Mouse (Mus musculus) MEL (cell line): Measurements from ENCODE around the gene Kidins220. TPM values are rescaled to one million over a fixed set of nuclear protein-coding genes. Genes with fewer than 3 reads are reported as not detected.
A peak's percentile ranks its signal among the peaks of the same experiment; 100 is the strongest.

Experiments used
- DNase-seq: peaks from one replicate; pipeline ENCODE4 v3.0.0; 2011; ENCODE audit warnings: low read depth, low spot score
- H3K27ac ChIP-seq: 2 replicates; pipeline ENCODE4 v1.5.1; 2012; ENCODE audit warnings: low read depth, mild to moderate bottlenecking, control low read depth, low read length, moderate library complexity; ENCODE audit not compliant: control insufficient read depth
- H3K27me3 ChIP-seq, 2 experiments: fragments of 150-350 bp in 1 of 2; sonication (generic) in 1 of 2; 2 replicates each; pipeline ENCODE4 v1.6.1; 2012; ENCODE audit warnings: low read length in 2 of 2, mild to moderate bottlenecking in 2 of 2, improper control_type of control experiment in 1 of 2, moderate library complexity in 1 of 2; ENCODE audit not compliant: insufficient read depth in 2 of 2, control insufficient read depth in 1 of 2
- H3K36me3 ChIP-seq, 2 experiments: 2 replicates each; pipeline ENCODE4 v1.6.1; 2012 to 2014; ENCODE audit warnings: low read length in 2 of 2, improper control_type of control experiment in 1 of 2, inconsistent platforms in 1 of 2, mild to moderate bottlenecking in 1 of 2; ENCODE audit not compliant: insufficient read depth in 2 of 2, control insufficient read depth in 1 of 2
- H3K4me1 ChIP-seq, 2 experiments: fragments of 150-350 bp in 1 of 2; sonication (generic) in 1 of 2; 2 replicates each; pipeline ENCODE4 v1.6.1; 2012; ENCODE audit warnings: low read length in 2 of 2, improper control_type of control experiment in 1 of 2, mild to moderate bottlenecking in 1 of 2; ENCODE audit not compliant: insufficient read depth in 2 of 2, control insufficient read depth in 1 of 2
- H3K4me3 ChIP-seq, 2 experiments: fragments of 150-350 bp in 1 of 2; sonication (generic) in 1 of 2; 2 replicates each; pipeline ENCODE4 v1.5.1; 2012; ENCODE audit warnings: low read depth in 2 of 2, low read length in 2 of 2, mild to moderate bottlenecking in 2 of 2, moderate library complexity in 2 of 2, control low read depth in 1 of 2, improper control_type of control experiment in 1 of 2; ENCODE audit not compliant: control insufficient read depth in 1 of 2, insufficient read depth in 1 of 2
- H3K79me2 ChIP-seq: 2 replicates; pipeline ENCODE4 v1.6.1; 2012; ENCODE audit warnings: mild to moderate bottlenecking, low read length, moderate library complexity; ENCODE audit not compliant: control insufficient read depth, poor library complexity, insufficient read depth
- H3K9ac ChIP-seq: 2 replicates; pipeline ENCODE4 v1.6.1; 2012; ENCODE audit warnings: low read depth, mild to moderate bottlenecking, control low read depth, low read length, moderate library complexity; ENCODE audit not compliant: control insufficient read depth, poor library complexity, severe bottlenecking
- H3K9me3 ChIP-seq: fragments of 150-350 bp; sonication (generic); replicated peaks from 2 replicates; pipeline ENCODE4 v1.6.1; 2012; ENCODE audit warnings: mild to moderate bottlenecking, low read length, improper control_type of control experiment, moderate library complexity; ENCODE audit not compliant: insufficient read depth
- BHLHE40 ChIP-seq: IDR thresholded peaks from 2 replicates; pipeline ENCODE4 v1.6.1; 2012; ENCODE audit warnings: low read depth, mild to moderate bottlenecking, inconsistent platforms, low read length, improper control_type of control experiment, borderline replicate concordance
- E2F4 ChIP-seq: IDR thresholded peaks from 2 replicates; pipeline ENCODE4 v1.6.1; 2011; ENCODE audit warnings: low read depth, low read length, improper control_type of control experiment, borderline replicate concordance
- EP300 ChIP-seq, 2 experiments: IDR thresholded peaks; 2 replicates each; pipeline ENCODE4 v1.6.1; 2011; ENCODE audit warnings: improper control_type of control experiment in 2 of 2, low read length in 2 of 2, low read depth in 1 of 2, mild to moderate bottlenecking in 1 of 2
- GATA1 ChIP-seq: IDR thresholded peaks from 2 replicates; pipeline ENCODE4 v1.6.1; 2011; ENCODE audit warnings: low read depth, low read length, improper control_type of control experiment
- HCFC1 ChIP-seq: IDR thresholded peaks from 2 replicates; pipeline ENCODE4 v1.6.1; 2012; ENCODE audit warnings: low read depth, mild to moderate bottlenecking, inconsistent platforms, low read length, improper control_type of control experiment, moderate library complexity
- JUND ChIP-seq: IDR thresholded peaks from 2 replicates; pipeline ENCODE4 v1.6.1; 2011; ENCODE audit warnings: low read depth, mild to moderate bottlenecking, improper control_type of control experiment, low read length
- KAT2A ChIP-seq: conservative IDR thresholded peaks from 2 replicates; pipeline ENCODE4 v1.6.1; 2012; ENCODE audit warnings: low read depth, low read length, improper control_type of control experiment, inconsistent platforms
- MAFK ChIP-seq: IDR thresholded peaks from 2 replicates; pipeline ENCODE4 v1.6.1; 2011; ENCODE audit warnings: low read depth, mild to moderate bottlenecking, low read length, improper control_type of control experiment, borderline replicate concordance
- MAX ChIP-seq: IDR thresholded peaks from 2 replicates; pipeline ENCODE4 v1.6.1; 2011; ENCODE audit warnings: low read length, improper control_type of control experiment
- MYC ChIP-seq: IDR thresholded peaks from 2 replicates; pipeline ENCODE4 v1.6.1; 2011; ENCODE audit warnings: low read depth, mild to moderate bottlenecking, low read length, improper control_type of control experiment, moderate library complexity
- NELFE ChIP-seq: IDR thresholded peaks from 2 replicates; pipeline ENCODE4 v1.6.1; 2011; ENCODE audit warnings: low read depth, low read length, improper control_type of control experiment
- POLR2AphosphoS2 ChIP-seq: IDR thresholded peaks from 2 replicates; pipeline ENCODE4 v1.6.1; 2011; ENCODE audit warnings: low read length, improper control_type of control experiment
- RCOR1 ChIP-seq: IDR thresholded peaks from 2 replicates; pipeline ENCODE4 v1.6.1; 2012; ENCODE audit warnings: low read depth, mild to moderate bottlenecking, inconsistent platforms, low read length, improper control_type of control experiment
- SIN3A ChIP-seq: IDR thresholded peaks from 2 replicates; pipeline ENCODE4 v1.6.1; 2012; ENCODE audit warnings: low read length, improper control_type of control experiment, inconsistent platforms
- TBP ChIP-seq: IDR thresholded peaks from 2 replicates; pipeline ENCODE4 v1.8.0; 2011; ENCODE audit warnings: low read depth, low read length, improper control_type of control experiment
- TCF12 ChIP-seq: IDR thresholded peaks from 2 replicates; pipeline ENCODE4 v1.6.1; 2014; ENCODE audit warnings: low read depth, mild to moderate bottlenecking, inconsistent platforms, low read length, improper control_type of control experiment, moderate library complexity
- UBTF ChIP-seq: IDR thresholded peaks from 2 replicates; pipeline ENCODE4 v1.6.1; 2012; ENCODE audit warnings: low read depth, mild to moderate bottlenecking, inconsistent platforms, low read length, improper control_type of control experiment, moderate library complexity, borderline replicate concordance; ENCODE audit not compliant: insufficient read depth
- USF1 ChIP-seq: IDR thresholded peaks from 2 replicates; pipeline ENCODE4 v1.6.1; 2014; ENCODE audit warnings: low read depth, mild to moderate bottlenecking, inconsistent platforms, low read length, improper control_type of control experiment, moderate library complexity
- ZMIZ1 ChIP-seq: IDR thresholded peaks from 2 replicates; pipeline ENCODE4 v1.6.1; 2012; ENCODE audit warnings: low read depth, mild to moderate bottlenecking, inconsistent platforms, low read length, improper control_type of control experiment, moderate library complexity
- polyA plus RNA-seq, 2 experiments: library from polyadenylated mRNA; stranded (reverse) in 1 of 2; unstranded in 1 of 2; fragments of >175 nt in 1 of 2; fragments of >200 nt in 1 of 2; gene quantifications; 2 replicates each; pipeline versions ENCODE4 v1.2.1 to v1.2.4; 2012; ENCODE audit warnings: low replicate concordance in 2 of 2, low read depth in 1 of 2; ENCODE audit not compliant: insufficient read length in 2 of 2, insufficient read depth in 1 of 2, missing spikeins in 1 of 2
- total RNA-seq: library from RNA; depleted of rRNA; stranded (reverse); fragments of 300-350 nt; gene quantifications from 2 replicates; pipeline ENCODE4 v1.2.3, GENCODE M21; 2012

Gene Kidins220
- total and polyA plus RNA-seq, 3 experiments = 26.2 to 124 (median 29.2) TPM

DNA sequence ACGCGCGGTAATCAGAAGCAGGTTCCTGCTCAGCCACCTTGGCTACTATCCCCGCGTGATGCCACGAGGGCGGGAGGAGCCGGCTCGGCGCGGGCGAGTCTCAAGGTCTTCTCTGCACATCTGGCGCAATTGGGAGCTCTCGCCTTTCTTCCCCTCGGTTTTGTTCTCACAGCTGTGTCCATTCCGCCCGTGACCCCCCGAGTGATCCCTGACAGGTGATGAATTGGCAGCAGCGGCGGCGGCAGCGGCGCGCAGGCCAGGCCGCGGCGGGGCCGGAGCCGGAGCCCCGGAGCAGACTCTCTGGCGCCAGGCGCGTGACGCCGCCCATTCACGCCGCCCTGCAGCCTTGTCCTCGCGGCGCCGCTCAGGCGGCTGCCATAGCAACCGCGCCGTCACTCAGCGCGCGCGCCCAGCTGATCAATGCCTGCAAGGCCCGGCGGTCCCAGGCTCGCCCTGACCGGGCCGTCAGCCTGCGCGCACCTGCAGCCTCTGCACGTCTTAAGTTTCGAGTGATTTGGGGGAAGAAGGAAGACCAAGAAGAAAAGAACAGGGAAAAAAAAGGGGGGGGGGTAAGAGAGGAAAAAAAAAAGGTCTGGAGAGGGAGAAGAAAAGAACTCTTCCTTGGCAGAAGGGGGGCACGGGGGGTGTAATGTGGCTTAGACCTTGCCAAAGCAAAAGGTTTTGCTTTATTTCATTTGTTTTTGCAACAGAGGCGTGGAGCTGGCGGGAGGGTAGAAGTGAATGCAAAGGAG is 124.0 kb downstream of the Kidins220 start (continued):
- TF ChIP-seq RCOR1 = no peak

DNA sequence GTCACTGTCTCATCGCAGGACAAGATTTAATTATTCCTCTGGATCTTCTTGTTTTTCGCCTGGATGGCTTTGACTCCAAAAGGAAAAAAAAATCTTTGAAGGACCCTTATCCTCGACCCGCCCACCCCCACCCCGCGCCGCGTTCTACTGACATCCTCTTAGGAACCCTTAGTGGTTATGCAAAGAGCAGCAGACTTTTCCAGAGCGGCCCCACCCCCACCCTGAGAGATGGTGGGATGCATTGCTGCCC is 124.5 kb downstream of the Kidins220 start:
- no peaks in the 10 kb centered on the region for H3K27me3 ChIP-seq
- H3K9ac ChIP-seq = peak overlapping the region; percentile 52
- no peak overlapping the region for H3K27ac ChIP-seq
- H3K9me3 ChIP-seq = no peaks in the 10 kb centered on the region
- peak; percentile 11 for DNase-seq
- TF ChIP-seq RCOR1 (no peak), GATA1 (no peak), TCF12 (no peak), USF1 (no peak), POLR2AphosphoS2 (no peak), BHLHE40 (no peak), E2F4 (no peak), SIN3A (no peak), EP300 (IDR thresholded peaks at IDR 0.05; ENCODE audit: low read depth in 1 of 2, low read length in 2 of 2) (no peak), KAT2A (no peak)
- peaks cover 14% of the 10 kb centered on the region for H3K79me2 ChIP-seq
- H3K36me3 ChIP-seq = peaks cover 0 to 3% of the 10 kb centered on the region in 2 experiments; a peak in 1 of 4 replicates
- H3K4me1 ChIP-seq = peaks cover 0 to 2% of the 10 kb centered on the region in 2 experiments; a peak in 2 of 4 replicates
- peak overlapping the region; percentile 40 to 69; a peak in 2 of 4 replicates for H3K4me3 ChIP-seq

GRCm38 (mm10) chr12:25099563-25100408 is 125.1 kb downstream of the Kidins220 start:
- H3K27ac ChIP-seq = no peak overlapping the region
- peak; percentile 18 for DNase-seq
- H3K4me3 ChIP-seq = no peak overlapping the region
- H3K79me2 ChIP-seq = peaks cover 9% of the 10 kb centered on the region
- peaks cover 0 to 2% of the 10 kb centered on the region in 2 experiments; a peak in 2 of 4 replicates for H3K4me1 ChIP-seq
- H3K36me3 ChIP-seq = peaks cover 0 to 3% of the 10 kb centered on the region in 2 experiments; a peak in 1 of 4 replicates
- TF ChIP-seq NELFE = no peak
- no peak for TF ChIP-seq USF1
- TF ChIP-seq MAX = no peak
- TF ChIP-seq MAFK = no peak
- TF ChIP-seq POLR2AphosphoS2 = no peak
- no peak for TF ChIP-seq GATA1
- TF ChIP-seq TBP = no peak
- TF ChIP-seq UBTF = no peak
- no peak for TF ChIP-seq JUND
- TF ChIP-seq ZMIZ1 = no peak
- TF ChIP-seq HCFC1 = no peak
- no peak for TF ChIP-seq MYC
- TF ChIP-seq, all 39 proteins: peak for 0
- Histone ChIP-seq H3K9ac (no peak overlapping the region), H3K9me3 (no peaks in the 10 kb centered on the region), H3K27me3 (no peaks in the 10 kb centered on the region)
